ENCODE assay signal across 15 mouse cellular contexts in genomic region chr8:84698288-84698687, GRCm38 (mm10). TPM values are rescaled to one million over a fixed set of nuclear protein-coding genes. Genes with fewer than 3 reads are reported as not detected.
A peak's percentile ranks its signal among the peaks of the same experiment; 100 is the strongest.
DNase-seq lines count a peak whose midpoint lies in the region; ATAC-seq and TF ChIP-seq lines count a peak whose summit lies in the region.
"Had no signal": no experiment of that assay in that cellular context is flagged by ENCODE, and none has a peak within 500 bp of the region (broad histone marks: within the 10 kb centered on the region; RNA-seq: fewer than 3 reads in every experiment).

No protein-coding gene starts in this region.

- peak overlapping the region; percentile 49; the same call in 1 of the 2 replicates for H3K27ac ChIP-seq in embryonic facial prominence, embryonic 15.5 days (replicated peaks)
- H3K27ac ChIP-seq in embryonic facial prominence, embryonic 10.5 days (replicated peaks) = no peak overlapping the region
- peak overlapping the region; percentile 93 for H3K27ac ChIP-seq in heart, embryonic 13.5 days (replicated peaks)
- H3K27ac ChIP-seq in lung, embryonic 15.5 days = peak overlapping the region; percentile 84
- H3K27ac ChIP-seq in stomach, postnatal 0 days (replicated peaks) = peak overlapping the region; percentile 79; the same call in 1 of the 2 replicates
- H3K27ac ChIP-seq: hindbrain, embryonic 13.5 days; limb, embryonic 12.5 days had no signal

- DNase-seq in embryonic facial prominence, embryonic 10.5 days (ENCODE audit: low spot score) = no peak
- no peak for DNase-seq in heart, postnatal 14 days
- DNase-seq in lung, postnatal 25 days (ENCODE audit: low spot score) = no peak
- DNase-seq in stomach, postnatal 0 days (ENCODE audit: low spot score) = no peak
- no peak for DNase-seq in spleen, adult 12 weeks (ENCODE audit: low spot score)
- DNase-seq: adrenal gland, adult 8-10 months; cerebellum, adult 11-12 months had no signal

- no peak for TF ChIP-seq EP300 in stomach, postnatal 0 days (optimal IDR thresholded peaks at IDR 0.05)

- WGBS in embryonic facial prominence, embryonic 15.5 days = 88% methylated on average over 5 of the region's 5 CpGs
- WGBS in embryonic facial prominence, embryonic 10.5 days = 91% methylated on average over 5 of the region's 5 CpGs
- WGBS in heart, embryonic 13.5 days = 86% methylated on average over 5 of the region's 5 CpGs
- 88% methylated on average over 5 of the region's 5 CpGs for WGBS in lung, embryonic 15.5 days
- 83% methylated on average over 5 of the region's 5 CpGs for WGBS in stomach, postnatal 0 days

- H3K9ac ChIP-seq in embryonic facial prominence, embryonic 15.5 days = no peak overlapping the region
- H3K9ac ChIP-seq in heart, embryonic 13.5 days = no peak overlapping the region
- no peak overlapping the region for H3K9ac ChIP-seq in lung, embryonic 15.5 days
- no peak overlapping the region for H3K9ac ChIP-seq in stomach, postnatal 0 days (ENCODE audit: low read length)
- H3K9ac ChIP-seq: hindbrain, embryonic 13.5 days; limb, embryonic 12.5 days; lung, embryonic 14.5 days had no signal

- no peaks in the 10 kb centered on the region for H3K9me3 ChIP-seq in embryonic facial prominence, embryonic 15.5 days (replicated peaks)
- H3K9me3 ChIP-seq in embryonic facial prominence, embryonic 10.5 days = no peaks in the 10 kb centered on the region
- no peaks in the 10 kb centered on the region for H3K9me3 ChIP-seq in heart, embryonic 13.5 days
- no peaks in the 10 kb centered on the region for H3K9me3 ChIP-seq in lung, embryonic 15.5 days
- H3K9me3 ChIP-seq in stomach, postnatal 0 days (ENCODE audit: control insufficient read depth, low read length) = no peaks in the 10 kb centered on the region
- H3K9me3 ChIP-seq: hindbrain, embryonic 13.5 days; limb, embryonic 12.5 days had no signal

- TF ChIP-seq CTCF in stomach, postnatal 0 days (IDR thresholded peaks at IDR 0.05; ENCODE audit: low read depth) = no peak

- peaks cover 23% of the 10 kb centered on the region for H3K4me1 ChIP-seq in embryonic facial prominence, embryonic 15.5 days
- peaks cover 12% of the 10 kb centered on the region for H3K4me1 ChIP-seq in embryonic facial prominence, embryonic 10.5 days
- peaks cover 46% of the 10 kb centered on the region for H3K4me1 ChIP-seq in heart, embryonic 13.5 days
- peaks cover 31% of the 10 kb centered on the region for H3K4me1 ChIP-seq in lung, embryonic 15.5 days
- H3K4me1 ChIP-seq in stomach, postnatal 0 days (replicated peaks; ENCODE audit: control insufficient read depth, insufficient read depth) = no peaks in the 10 kb centered on the region

- no peak overlapping the region for H3K4me2 ChIP-seq in embryonic facial prominence, embryonic 15.5 days (replicated peaks)
- no peak overlapping the region for H3K4me2 ChIP-seq in heart, embryonic 13.5 days
- no peak overlapping the region for H3K4me2 ChIP-seq in lung, embryonic 15.5 days
- no peak overlapping the region for H3K4me2 ChIP-seq in stomach, postnatal 0 days (replicated peaks; ENCODE audit: low read depth)
- H3K4me2 ChIP-seq: hindbrain, embryonic 13.5 days; limb, embryonic 12.5 days; lung, embryonic 14.5 days had no signal

- no peak for ATAC-seq in embryonic facial prominence, embryonic 15.5 days (ENCODE audit: insufficient number of reproducible peaks, low FRiP score, low TSS enrichment, low read depth)
- no peak for ATAC-seq in heart, embryonic 13.5 days (ENCODE audit: extremely low read depth, insufficient number of reproducible peaks, low FRiP score, low TSS enrichment)
- ATAC-seq in lung, embryonic 15.5 days (ENCODE audit: borderline replicate concordance, extremely low read depth, low FRiP score, low TSS enrichment) = no peak
- peak; percentile 11; the same call in 1 of the 2 replicates for ATAC-seq in stomach, postnatal 0 days (ENCODE audit: low FRiP score, low TSS enrichment)
- ATAC-seq: inflammation-experienced regulatory T-cells, adult 6 months had no signal

- peaks cover 55% of the 10 kb centered on the region for H3K36me3 ChIP-seq in embryonic facial prominence, embryonic 15.5 days
- peaks cover 70% of the 10 kb centered on the region for H3K36me3 ChIP-seq in embryonic facial prominence, embryonic 10.5 days (replicated peaks)
- peaks cover 69% of the 10 kb centered on the region for H3K36me3 ChIP-seq in heart, embryonic 13.5 days
- H3K36me3 ChIP-seq in lung, embryonic 15.5 days = peaks cover 30% of the 10 kb centered on the region
- H3K36me3 ChIP-seq in stomach, postnatal 0 days (ENCODE audit: control insufficient read depth, insufficient read depth, low read length) = peaks cover 3% of the 10 kb centered on the region; the same call in 1 of the 2 replicates

- no peak overlapping the region for H3K4me3 ChIP-seq in embryonic facial prominence, embryonic 15.5 days (replicated peaks)
- no peak overlapping the region for H3K4me3 ChIP-seq in embryonic facial prominence, embryonic 10.5 days
- no peak overlapping the region for H3K4me3 ChIP-seq in heart, embryonic 13.5 days
- H3K4me3 ChIP-seq in lung, embryonic 15.5 days = no peak overlapping the region
- H3K4me3 ChIP-seq in stomach, postnatal 0 days (ENCODE audit: low read depth, low read length) = no peak overlapping the region
- H3K4me3 ChIP-seq: hindbrain, embryonic 13.5 days; limb, embryonic 12.5 days had no signal

- intact Hi-C loops in heart, postnatal 14 days (cut with DNase I) = loop anchor here (2.0 kb wide), 1 partner anchor 115 kb away; no protein-coding TSS in a partner anchor

- peaks cover 15% of the 10 kb centered on the region for H3K27me3 ChIP-seq in embryonic facial prominence, embryonic 15.5 days
- peaks cover 38% of the 10 kb centered on the region for H3K27me3 ChIP-seq in embryonic facial prominence, embryonic 10.5 days (replicated peaks; ENCODE audit: low read depth, poor library complexity, severe bottlenecking)
- H3K27me3 ChIP-seq in heart, embryonic 13.5 days (replicated peaks) = peaks cover 17% of the 10 kb centered on the region
- H3K27me3 ChIP-seq in lung, embryonic 15.5 days = 0 out of 2 replicates have a peak, but pooled peaks cover 8% of the 10 kb centered on the region
- no peaks in the 10 kb centered on the region for H3K27me3 ChIP-seq in stomach, postnatal 0 days (ENCODE audit: control insufficient read depth, insufficient read depth, low read length)

RNA-seq across cellular contexts. Expression of gene Lyl1, which starts 3.0 kb away (rescaled TPM):
- polyA plus RNA-seq in embryonic facial prominence, embryonic 15.5 days (2015; fragmentation: Nextera tagmentation; extraction: Ambion mirVana) = 5.8 and 6.0 TPM in 2 replicates
- polyA plus RNA-seq in embryonic facial prominence, embryonic 10.5 days (2016; fragmentation: Nextera tagmentation; extraction: Ambion mirVana) = 4.3 and 5.5 TPM in 2 replicates
- polyA plus RNA-seq in heart, embryonic 13.5 days (2015; fragmentation: Nextera tagmentation; extraction: Ambion mirVana) = 15.4 and 17.1 TPM in 2 replicates
- total RNA-seq in heart, postnatal 14 days (2021) = 1 to 10 TPM; 5.8 to 6.7 TPM
- 11.9 and 12.1 TPM in 2 replicates for polyA plus RNA-seq in lung, embryonic 15.5 days (2015; fragmentation: Nextera tagmentation; extraction: Ambion mirVana)
- 4.0 and 4.3 TPM in 2 replicates for polyA plus RNA-seq in stomach, postnatal 0 days (2015; fragmentation: Nextera tagmentation; extraction: Ambion mirVana)

RNA-seq across cellular contexts. Expression of gene Nacc1, which starts 10.6 kb away (rescaled TPM):
- 16.7 and 16.9 TPM in 2 replicates for polyA plus RNA-seq in embryonic facial prominence, embryonic 15.5 days (2015; fragmentation: Nextera tagmentation; extraction: Ambion mirVana)
- polyA plus RNA-seq in embryonic facial prominence, embryonic 10.5 days (2016; fragmentation: Nextera tagmentation; extraction: Ambion mirVana) = 30.4 and 30.8 TPM in 2 replicates
- polyA plus RNA-seq in heart, embryonic 13.5 days (2015; fragmentation: Nextera tagmentation; extraction: Ambion mirVana) = 15.1 and 15.7 TPM in 2 replicates
- total RNA-seq in heart, postnatal 14 days (2021) = 10 to 100 TPM; 35.6 to 40.5 TPM
- 20.2 and 21.6 TPM in 2 replicates for polyA plus RNA-seq in lung, embryonic 15.5 days (2015; fragmentation: Nextera tagmentation; extraction: Ambion mirVana)
- polyA plus RNA-seq in stomach, postnatal 0 days (2015; fragmentation: Nextera tagmentation; extraction: Ambion mirVana) = 6.8 and 8.3 TPM in 2 replicates

RNA-seq across cellular contexts. Expression of gene Trmt1, which starts 12.2 kb away (rescaled TPM):
- polyA plus RNA-seq in embryonic facial prominence, embryonic 15.5 days (2015; fragmentation: Nextera tagmentation; extraction: Ambion mirVana) = 69.1 and 78.2 TPM in 2 replicates
- 69.1 and 71.2 TPM in 2 replicates for polyA plus RNA-seq in embryonic facial prominence, embryonic 10.5 days (2016; fragmentation: Nextera tagmentation; extraction: Ambion mirVana)
- 47.6 and 51.6 TPM in 2 replicates for polyA plus RNA-seq in heart, embryonic 13.5 days (2015; fragmentation: Nextera tagmentation; extraction: Ambion mirVana)
- total RNA-seq in heart, postnatal 14 days (2021) = 10 to 100 TPM; 32.5 to 35.2 TPM
- polyA plus RNA-seq in lung, embryonic 15.5 days (2015; fragmentation: Nextera tagmentation; extraction: Ambion mirVana) = 57.5 and 58.4 TPM in 2 replicates
- polyA plus RNA-seq in stomach, postnatal 0 days (2015; fragmentation: Nextera tagmentation; extraction: Ambion mirVana) = 45.1 and 49.9 TPM in 2 replicates

RNA-seq across cellular contexts. Expression of gene G430095P16Rik, which starts 24.5 kb away (rescaled TPM):
- polyA plus RNA-seq in embryonic facial prominence, embryonic 15.5 days (2015; fragmentation: Nextera tagmentation; extraction: Ambion mirVana) = 4.2 and 4.9 TPM in 2 replicates
- 1.6 and 3.6 TPM in 2 replicates for polyA plus RNA-seq in embryonic facial prominence, embryonic 10.5 days (2016; fragmentation: Nextera tagmentation; extraction: Ambion mirVana)
- 7.8 and 8.9 TPM in 2 replicates for polyA plus RNA-seq in heart, embryonic 13.5 days (2015; fragmentation: Nextera tagmentation; extraction: Ambion mirVana)
- total RNA-seq in heart, postnatal 14 days (2021) = under 1 TPM; 0.54 to 0.69 TPM
- polyA plus RNA-seq in lung, embryonic 15.5 days (2015; fragmentation: Nextera tagmentation; extraction: Ambion mirVana) = 3.4 and 4.4 TPM in 2 replicates
- 1.7 and 2.0 TPM in 2 replicates for polyA plus RNA-seq in stomach, postnatal 0 days (2015; fragmentation: Nextera tagmentation; extraction: Ambion mirVana)
- total RNA-seq: layer of hippocampus, postnatal 10 days had no signal

RNA-seq across cellular contexts. Expression of gene Ier2, which starts 35.6 kb away (rescaled TPM):
- 79.7 and 83.9 TPM in 2 replicates for polyA plus RNA-seq in embryonic facial prominence, embryonic 15.5 days (2015; fragmentation: Nextera tagmentation; extraction: Ambion mirVana)
- 140 and 148 TPM in 2 replicates for polyA plus RNA-seq in embryonic facial prominence, embryonic 10.5 days (2016; fragmentation: Nextera tagmentation; extraction: Ambion mirVana)
- polyA plus RNA-seq in heart, embryonic 13.5 days (2015; fragmentation: Nextera tagmentation; extraction: Ambion mirVana) = 43.0 and 44.8 TPM in 2 replicates
- 10 to 100 TPM; 26.2 to 29.4 TPM for total RNA-seq in heart, postnatal 14 days (2021)
- polyA plus RNA-seq in lung, embryonic 15.5 days (2015; fragmentation: Nextera tagmentation; extraction: Ambion mirVana) = 91.2 and 92.0 TPM in 2 replicates
- polyA plus RNA-seq in stomach, postnatal 0 days (2015; fragmentation: Nextera tagmentation; extraction: Ambion mirVana) = 82.8 and 86.6 TPM in 2 replicates
